Mouse (Mus musculus) cerebellum, postnatal 25 days (tissue): Measurements from ENCODE around the gene Bcan.
A peak's percentile ranks its signal among the peaks of the same experiment; 100 is the strongest.

Experiments used
- DNase-seq, 2 experiments: peaks; one replicate each; pipeline ENCODE4 v3.0.0; 2021; ENCODE audit warnings: mixed read lengths in 2 of 2

The Bcan gene

GRCm38 (mm10) chr3:87996971-87997614 is 2.9 kb downstream of the Bcan start:
- peak; percentile 33 to 51 for DNase-seq

GRCm38 (mm10) chr3:87996401-87996800 is 3.6 kb downstream of the Bcan start:
- no peak for DNase-seq

- no peak for DNase-seq
These were observed 4.7 kb downstream of the Bcan start for GRCm38 (mm10) chr3:87995331-87995730.

- no peak for DNase-seq
These were observed 6.6 kb downstream of the Bcan start for GRCm38 (mm10) chr3:87993436-87993835.

GRCm38 (mm10) chr3:87989935-87990334 is 10.1 kb downstream of the Bcan start:
- no peak for DNase-seq

- DNase-seq = no peak
These were observed 12.0 kb downstream of the Bcan start for GRCm38 (mm10) chr3:87988068-87988467.

GRCm38 (mm10) chr3:87987633-87988032 is 12.4 kb downstream of the Bcan start:
- no peak for DNase-seq

- peak; percentile 92 to 96 for DNase-seq
These were observed 13.2 kb downstream of the Bcan start for GRCm38 (mm10) chr3:87986868-87987267.

- DNase-seq = peak; percentile 40 to 49
These were observed 14.3 kb downstream of the Bcan start for GRCm38 (mm10) chr3:87985505-87986320.

GRCm38 (mm10) chr3:87984094-87984493 is 15.9 kb downstream of the Bcan start:
- DNase-seq = no peak

- DNase-seq = no peak
These were observed 16.4 kb downstream of the Bcan start for GRCm38 (mm10) chr3:87983627-87984026.

- no peak for DNase-seq
These were observed 17.0 kb downstream of the Bcan start for GRCm38 (mm10) chr3:87982836-87983601.

GRCm38 (mm10) chr3:87981894-87982835 is 17.9 kb downstream of the Bcan start:
- no peak for DNase-seq

- no peak for DNase-seq
These were observed 18.7 kb downstream of the Bcan start for GRCm38 (mm10) chr3:87981214-87981760.

GRCm38 (mm10) chr3:87980728-87981127 is 19.3 kb downstream of the Bcan start:
- DNase-seq = no peak

GRCm38 (mm10) chr3:87980085-87980484 is 19.9 kb downstream of the Bcan start:
- no peak for DNase-seq

GRCm38 (mm10) chr3:87979493-87979892 is 20.5 kb downstream of the Bcan start:
- DNase-seq = no peak

- DNase-seq = no peak
These were observed 25.5 kb downstream of the Bcan start for GRCm38 (mm10) chr3:87974381-87974987.

- no peak for DNase-seq
These were observed 26.2 kb downstream of the Bcan start for GRCm38 (mm10) chr3:87973593-87974380.

- DNase-seq = no peak
These were observed 27.3 kb downstream of the Bcan start for GRCm38 (mm10) chr3:87972776-87973175.

GRCm38 (mm10) chr3:87972203-87972664 is 27.8 kb downstream of the Bcan start:
- no peak for DNase-seq
